Mouse (Mus musculus) forebrain, postnatal 0 days (tissue): ENCODE measurements at regions not wholly inside any gene's neighbourhood (a gene's known extent, or its start where the extent isn't known, plus 50 kb on each side); places are given as distances from the start of the nearest gene placed in this dataset.
"Not testable (repeated sequence)": the region's sequence is repeated elsewhere in the genome, so short reads cannot be mapped to it uniquely, and the experiment has no call there.

Experiments used
- ATAC-seq: fragments of 200-750 bp; cut with Nextera tagmentation; 2 replicates; pipeline ENCODE4 v1.8.0; 2017; ENCODE audit warnings: mild to moderate bottlenecking, moderate library complexity
- DNase-seq: peaks from one replicate; pipeline ENCODE4 v3.0.0-alpha.2; 2015
- H3K27ac ChIP-seq: fragments of 300-500 bp; sonication (generic); 2 replicates; pipeline ENCODE4 v1.5.1; 2014; ENCODE audit warnings: low read depth, mild to moderate bottlenecking, antibody characterized with exemption, low read length, moderate library complexity, mixed read lengths
- H3K27me3 ChIP-seq: fragments of 300-500 bp; sonication (generic); 2 replicates; pipeline ENCODE4 v1.6.1; 2014; ENCODE audit warnings: mild to moderate bottlenecking, low read length, mixed read lengths; ENCODE audit not compliant: insufficient read depth
- H3K36me3 ChIP-seq: fragments of 300-500 bp; sonication (generic); 2 replicates; pipeline ENCODE4 v1.6.1; 2014; ENCODE audit warnings: mild to moderate bottlenecking, moderate library complexity; ENCODE audit not compliant: insufficient read depth
- H3K4me1 ChIP-seq: fragments of 300-500 bp; sonication (generic); 2 replicates; pipeline ENCODE4 v1.6.1; 2014; ENCODE audit warnings: antibody characterized with exemption; ENCODE audit not compliant: insufficient read depth
- H3K4me2 ChIP-seq: fragments of 300-500 bp; sonication (generic); 2 replicates; pipeline ENCODE4 v1.6.1; 2014; ENCODE audit warnings: low read depth, mild to moderate bottlenecking, moderate library complexity
- H3K4me3 ChIP-seq: fragments of 300-500 bp; sonication (generic); 2 replicates; pipeline ENCODE4 v1.5.1; 2014; ENCODE audit warnings: low read depth, low read length, mixed read lengths
- H3K9ac ChIP-seq: fragments of 300-500 bp; sonication (generic); 2 replicates; pipeline ENCODE4 v1.6.1; 2014; ENCODE audit warnings: mild to moderate bottlenecking
- H3K9me3 ChIP-seq: fragments of 300-500 bp; sonication (generic); 2 replicates; pipeline ENCODE4 v1.6.1; 2016; ENCODE audit warnings: low read length
- CTCF ChIP-seq: sonication (generic); IDR thresholded peaks from 2 replicates; pipeline ENCODE4 v1.5.1; 2016; ENCODE audit warnings: antibody characterized with exemption, control low read depth, low read depth
- WGBS: fragments of 180-500 bp; shearing (Covaris S2); extraction: QIAGEN DNeasy Blood & Tissue Kit; methylation state at CpG from one replicate; pipeline ENCODE4 v1.1.7; 2014; 5-methylcytosine and 5-hydroxymethylcytosine counted together

DNA sequence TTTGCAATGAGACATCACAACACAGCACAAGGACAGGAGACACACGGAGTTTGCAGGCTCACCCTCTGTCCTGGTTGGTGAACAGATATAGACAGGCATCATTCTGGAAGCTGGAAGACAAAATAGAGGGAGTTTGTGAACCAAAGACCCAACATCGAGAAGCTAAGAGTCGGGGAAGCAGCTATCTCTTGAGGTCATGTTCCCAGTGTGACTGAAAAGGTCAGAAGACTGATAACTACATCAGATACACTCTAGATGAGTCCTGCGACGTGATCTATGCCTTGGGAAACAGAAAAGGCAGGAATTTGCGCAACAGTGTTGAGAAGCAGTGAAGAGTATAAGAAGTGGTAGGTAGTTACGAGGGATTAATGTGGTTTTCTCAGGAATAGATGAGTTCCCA, 171.2 kb downstream of the Ifng start:
- 88% methylated on average over 7 of the region's 7 CpGs for WGBS
- no peak overlapping the region for H3K9ac ChIP-seq
- TF ChIP-seq CTCF, result no peak
- DNase-seq (no peak), ATAC-seq (no peak)
- no peaks in the 10 kb centered on the region for H3K4me1 ChIP-seq
- H3K27ac ChIP-seq, result no peak overlapping the region
- H3K4me2 ChIP-seq, result no peak overlapping the region
- H3K36me3 ChIP-seq, result no peaks in the 10 kb centered on the region
- no peaks in the 10 kb centered on the region for H3K9me3 ChIP-seq
- no peak overlapping the region for H3K4me3 ChIP-seq
- H3K27me3 ChIP-seq, result no peaks in the 10 kb centered on the region

DNA sequence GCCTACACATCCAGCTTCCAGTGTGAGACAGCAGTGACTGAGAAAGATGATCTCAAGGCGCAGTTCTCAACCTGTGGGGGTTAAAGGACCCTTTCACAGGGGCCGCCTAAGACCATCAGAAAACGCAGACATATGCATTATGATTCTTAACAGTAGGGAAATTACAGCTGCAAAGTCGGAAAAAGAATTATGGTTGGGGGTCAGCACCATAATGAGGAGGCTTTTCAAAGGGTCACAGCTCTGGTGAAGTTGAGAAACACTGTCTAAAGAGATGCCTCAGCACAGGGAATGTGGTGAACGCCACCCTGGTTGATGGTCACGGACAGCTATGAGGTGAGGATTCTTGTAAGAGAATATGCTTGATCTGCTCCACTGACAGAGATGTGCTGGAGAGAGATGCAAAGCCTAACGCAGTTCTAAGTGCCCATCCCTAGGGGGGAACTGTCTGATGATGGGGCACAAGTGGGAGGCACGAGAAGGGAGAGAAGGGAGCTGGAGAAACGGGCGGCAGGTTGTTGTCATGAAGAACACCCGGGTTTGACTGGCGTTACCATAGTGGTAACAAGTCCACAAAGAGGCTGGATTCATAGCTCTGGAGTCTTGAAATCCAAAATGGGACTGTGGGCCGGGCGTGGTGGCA, 172.3 kb downstream of the Ifng start:
- no peak for ATAC-seq
- 88% methylated on average over 14 of the region's 14 CpGs for WGBS
- H3K27ac ChIP-seq, result no peak overlapping the region

DNA sequence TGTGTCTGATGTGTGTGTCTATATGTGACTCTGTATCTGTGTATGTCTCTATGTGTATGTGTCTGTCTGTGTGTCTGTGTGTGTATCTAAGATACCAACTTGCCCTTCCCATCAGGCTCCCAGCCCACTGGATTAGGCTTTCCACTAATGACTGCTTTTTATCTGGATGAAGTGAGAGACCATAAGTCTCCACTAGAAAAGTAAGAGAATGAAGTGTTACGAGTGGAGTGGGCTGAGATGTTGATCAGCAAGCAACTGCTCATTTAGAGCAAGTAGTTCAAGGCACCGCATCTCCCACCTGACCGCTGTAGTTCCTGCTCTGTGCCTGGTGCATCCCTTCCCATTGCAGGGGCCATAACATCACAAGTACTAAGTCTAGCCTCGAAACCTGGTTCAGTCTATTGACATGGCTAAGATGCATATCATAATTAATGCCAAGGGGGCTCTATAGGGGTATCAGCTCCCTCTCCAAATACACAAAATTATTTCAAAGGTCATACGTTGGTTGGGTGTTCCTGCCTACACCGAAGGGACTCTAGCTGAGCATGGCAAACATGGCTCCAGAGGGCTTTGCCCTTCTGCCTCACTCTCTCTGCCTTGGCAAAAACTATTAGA, 173.5 kb downstream of the Ifng start:
- no peak for DNase-seq
- 90% methylated on average over 6 of the region's 6 CpGs for WGBS
- no peaks in the 10 kb centered on the region for H3K4me1 ChIP-seq
- H3K27me3 ChIP-seq, result no peaks in the 10 kb centered on the region
- H3K9me3 ChIP-seq, result no peaks in the 10 kb centered on the region
- no peak overlapping the region for H3K4me2 ChIP-seq
- H3K36me3 ChIP-seq, result no peaks in the 10 kb centered on the region
- no peak overlapping the region for H3K9ac ChIP-seq
- no peak for TF ChIP-seq CTCF
- no peak overlapping the region for H3K27ac ChIP-seq
- no peak for ATAC-seq
- H3K4me3 ChIP-seq, result no peak overlapping the region

More for the DNA sequence above, 172.3 kb downstream of the Ifng start:
- Histone ChIP-seq H3K4me2 (no peak overlapping the region), H3K4me3 (no peak overlapping the region), H3K27me3 (no peaks in the 10 kb centered on the region), H3K36me3 (no peaks in the 10 kb centered on the region), H3K9ac (no peak overlapping the region), H3K9me3 (no peaks in the 10 kb centered on the region), H3K4me1 (no peaks in the 10 kb centered on the region)
- no peak for DNase-seq
- no peak for TF ChIP-seq CTCF

DNA sequence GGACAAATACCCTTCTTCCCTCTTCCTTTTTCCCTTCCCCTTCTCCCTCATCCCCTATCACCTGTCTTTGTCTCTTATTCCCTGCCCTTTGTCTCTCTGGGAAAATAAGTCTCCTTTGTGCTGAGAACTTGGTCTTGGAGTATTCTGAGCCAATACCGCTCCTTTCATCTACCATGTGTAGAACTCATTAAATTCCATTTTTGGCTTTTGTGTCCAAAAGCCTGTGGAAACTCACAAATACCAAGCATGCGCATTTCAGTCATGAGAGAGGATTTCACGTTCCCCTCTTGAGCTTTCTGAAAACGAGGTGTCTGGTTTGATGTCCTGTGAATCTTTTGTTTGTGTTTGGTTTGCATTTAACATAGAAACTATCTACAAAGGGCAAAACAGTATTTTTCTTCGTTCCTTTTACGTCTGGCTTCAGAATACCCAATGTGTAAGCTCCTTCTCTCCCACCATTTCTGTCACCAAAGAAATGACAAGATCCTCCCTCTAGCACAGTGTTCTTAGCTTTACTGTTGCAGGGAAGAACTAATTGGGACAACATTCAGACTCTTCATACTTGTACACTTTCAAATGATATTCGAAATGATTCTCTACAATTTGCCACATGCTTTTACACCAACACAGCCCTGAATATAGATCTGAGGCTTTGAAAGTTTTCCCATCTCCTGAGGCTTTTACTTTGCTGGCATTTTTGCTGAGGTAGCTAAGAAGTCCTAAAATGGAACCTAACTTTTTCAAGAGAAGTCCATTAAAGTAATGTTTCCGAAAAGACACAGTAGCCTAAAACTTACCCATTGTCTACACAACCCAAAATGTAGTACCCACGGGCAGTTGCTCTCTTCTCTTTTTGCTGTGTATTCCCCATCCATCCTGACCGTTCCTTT, 174.5 kb downstream of the Ifng start:
- DNase-seq (no peak), ATAC-seq (no peak)
- Histone ChIP-seq H3K4me1 (no peaks in the 10 kb centered on the region), H3K9me3 (no peaks in the 10 kb centered on the region), H3K4me3 (no peak overlapping the region), H3K4me2 (no peak overlapping the region), H3K36me3 (no peaks in the 10 kb centered on the region), H3K27ac (no peak overlapping the region), H3K27me3 (no peaks in the 10 kb centered on the region), H3K9ac (no peak overlapping the region)
- WGBS, result 69% methylated on average over 10 of the region's 10 CpGs
- TF ChIP-seq CTCF, result no peak

DNA sequence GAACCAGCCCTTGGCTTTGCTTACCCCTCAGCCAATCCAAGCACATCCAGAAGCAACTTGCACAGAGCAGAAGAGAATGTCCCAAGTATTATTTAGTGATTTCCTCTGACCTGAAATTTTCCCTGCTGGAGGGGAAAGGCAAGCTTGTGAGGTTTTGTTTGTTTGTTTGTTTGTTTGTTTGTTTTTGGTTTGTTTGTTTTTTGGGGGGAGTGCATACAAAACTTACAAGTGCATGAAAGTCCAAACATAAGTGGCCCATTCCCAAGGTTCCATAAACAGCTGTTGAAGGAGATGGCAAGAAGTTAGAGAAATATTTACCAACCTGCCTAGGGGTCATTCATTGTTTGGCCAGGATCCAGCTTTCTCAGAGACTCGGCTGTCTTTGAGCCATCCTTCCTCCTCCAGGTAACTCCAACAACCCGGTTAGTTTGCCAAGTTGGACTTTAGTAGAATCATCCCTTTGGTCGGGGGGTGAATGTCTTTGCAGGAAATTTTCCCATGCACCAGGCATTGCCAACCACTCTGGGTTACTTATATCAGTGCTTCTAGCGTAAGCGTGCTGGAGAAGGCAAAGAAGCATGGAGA, 175.3 kb downstream of the Ifng start:
- H3K27ac ChIP-seq, result no peak overlapping the region
- TF ChIP-seq CTCF, result no peak
- no peaks in the 10 kb centered on the region for H3K9me3 ChIP-seq
- H3K9ac ChIP-seq, result no peak overlapping the region
- H3K27me3 ChIP-seq, result no peaks in the 10 kb centered on the region
- WGBS, result 88% methylated on average over 5 of the region's 5 CpGs
- H3K4me2 ChIP-seq, result no peak overlapping the region
- H3K4me3 ChIP-seq, result no peak overlapping the region
- H3K4me1 ChIP-seq, result no peaks in the 10 kb centered on the region
- ATAC-seq, result no peak
- DNase-seq, result no peak
- H3K36me3 ChIP-seq, result no peaks in the 10 kb centered on the region

DNA sequence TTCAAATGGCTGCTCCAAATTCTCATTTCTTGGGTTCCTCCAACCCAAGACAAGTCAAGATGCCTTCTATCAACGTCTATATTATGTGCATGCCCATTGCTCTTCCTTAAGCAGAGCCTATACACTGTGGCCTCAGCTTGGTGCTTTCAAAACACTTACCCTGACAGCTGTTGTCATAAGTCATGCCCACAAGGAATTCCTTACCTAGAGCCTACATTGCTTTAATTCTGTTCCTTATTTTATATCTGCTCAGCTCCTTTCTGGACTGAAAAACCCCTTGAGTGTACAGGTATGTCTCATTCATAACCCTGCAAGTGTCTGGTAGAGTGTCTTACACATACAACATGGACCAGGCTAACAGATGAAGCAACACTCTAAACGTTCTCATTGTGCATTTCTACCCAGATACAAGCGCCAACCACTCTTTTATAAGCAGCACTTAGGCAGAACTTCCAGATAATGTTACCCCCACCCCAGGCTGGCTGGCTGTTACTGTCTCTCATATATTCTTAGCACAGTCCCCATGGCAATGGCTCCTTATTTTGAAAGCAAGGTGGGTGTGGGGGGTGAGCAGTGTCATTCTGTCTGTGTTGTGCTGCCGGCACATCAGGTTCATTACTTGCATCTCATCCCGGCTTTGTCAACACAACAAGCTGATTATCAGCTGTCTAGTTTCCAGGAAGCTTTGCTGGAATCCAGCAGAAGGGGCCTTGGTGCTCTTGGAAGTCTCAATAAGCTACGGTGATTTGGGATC, 176.6 kb downstream of the Ifng start:
- WGBS, result 84% methylated on average over 6 of the region's 6 CpGs
- H3K27ac ChIP-seq, result no peak overlapping the region
- no peaks in the 10 kb centered on the region for H3K27me3 ChIP-seq
- no peak for TF ChIP-seq CTCF
- H3K9me3 ChIP-seq, result no peaks in the 10 kb centered on the region
- H3K4me1 ChIP-seq, result no peaks in the 10 kb centered on the region
- no peak overlapping the region for H3K4me2 ChIP-seq
- no peaks in the 10 kb centered on the region for H3K36me3 ChIP-seq
- H3K9ac ChIP-seq, result no peak overlapping the region
- DNase-seq, result no peak
- ATAC-seq, result no peak
- H3K4me3 ChIP-seq, result no peak overlapping the region

DNA sequence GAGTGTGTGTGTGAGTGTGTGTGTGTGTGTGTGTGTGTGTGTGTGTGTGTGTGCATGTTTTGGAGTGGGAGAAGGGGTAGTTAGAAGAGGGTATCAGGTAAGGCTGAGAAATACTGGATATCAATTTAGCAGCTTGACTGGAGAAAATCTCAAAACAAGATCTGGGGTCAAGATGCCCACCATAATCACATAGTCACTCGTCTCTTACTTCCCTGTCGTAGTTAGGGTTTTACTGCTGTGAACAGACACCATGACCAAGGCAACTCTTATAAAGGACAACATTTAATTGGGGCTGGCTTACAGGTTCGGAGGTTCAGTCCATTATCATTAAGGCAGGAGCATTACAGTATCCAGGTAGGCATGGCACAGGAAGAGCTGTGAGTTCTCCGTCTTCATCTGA, 177.4 kb downstream of the Ifng start:
- WGBS, result 93% methylated on average over 4 of the region's 4 CpGs
- not testable (repeated sequence) for H3K9me3 ChIP-seq, H3K9ac ChIP-seq, H3K4me3 ChIP-seq, H3K4me2 ChIP-seq, H3K27me3 ChIP-seq, H3K27ac ChIP-seq, H3K36me3 ChIP-seq, ATAC-seq, H3K4me1 ChIP-seq, DNase-seq
